Mouse (Mus musculus) forebrain, postnatal 0 days (tissue): ENCODE results near the gene Dner. TPM values are rescaled to one million over a fixed set of nuclear protein-coding genes. Genes with fewer than 3 reads are reported as not detected.

Experiments
- ATAC-seq: fragments of 200-750 bp; cut with Nextera tagmentation; 2 replicates; pipeline ENCODE4 v1.8.0; 2017; ENCODE audit warnings: mild to moderate bottlenecking, moderate library complexity
- DNase-seq: peaks from one replicate; pipeline ENCODE4 v3.0.0-alpha.2; 2015
- H3K27ac ChIP-seq: fragments of 300-500 bp; sonication (generic); 2 replicates; pipeline ENCODE4 v1.5.1; 2014; ENCODE audit warnings: low read depth, mild to moderate bottlenecking, antibody characterized with exemption, low read length, moderate library complexity, mixed read lengths
- H3K27me3 ChIP-seq: fragments of 300-500 bp; sonication (generic); 2 replicates; pipeline ENCODE4 v1.6.1; 2014; ENCODE audit warnings: mild to moderate bottlenecking, low read length, mixed read lengths; ENCODE audit not compliant: insufficient read depth
- H3K36me3 ChIP-seq: fragments of 300-500 bp; sonication (generic); 2 replicates; pipeline ENCODE4 v1.6.1; 2014; ENCODE audit warnings: mild to moderate bottlenecking, moderate library complexity; ENCODE audit not compliant: insufficient read depth
- H3K4me1 ChIP-seq: fragments of 300-500 bp; sonication (generic); 2 replicates; pipeline ENCODE4 v1.6.1; 2014; ENCODE audit warnings: antibody characterized with exemption; ENCODE audit not compliant: insufficient read depth
- H3K4me2 ChIP-seq: fragments of 300-500 bp; sonication (generic); 2 replicates; pipeline ENCODE4 v1.6.1; 2014; ENCODE audit warnings: low read depth, mild to moderate bottlenecking, moderate library complexity
- H3K4me3 ChIP-seq: fragments of 300-500 bp; sonication (generic); 2 replicates; pipeline ENCODE4 v1.5.1; 2014; ENCODE audit warnings: low read depth, low read length, mixed read lengths
- H3K9ac ChIP-seq: fragments of 300-500 bp; sonication (generic); 2 replicates; pipeline ENCODE4 v1.6.1; 2014; ENCODE audit warnings: mild to moderate bottlenecking
- H3K9me3 ChIP-seq: fragments of 300-500 bp; sonication (generic); 2 replicates; pipeline ENCODE4 v1.6.1; 2016; ENCODE audit warnings: low read length
- CTCF ChIP-seq: sonication (generic); IDR thresholded peaks from 2 replicates; pipeline ENCODE4 v1.5.1; 2016; ENCODE audit warnings: antibody characterized with exemption, control low read depth, low read depth
- WGBS: fragments of 180-500 bp; shearing (Covaris S2); extraction: QIAGEN DNeasy Blood & Tissue Kit; methylation state at CpG from one replicate; pipeline ENCODE4 v1.1.7; 2014; 5-methylcytosine and 5-hydroxymethylcytosine counted together
- polyA plus RNA-seq: library from polyadenylated mRNA; unstranded; fragments of >200 nt; fragmentation: Nextera tagmentation; extraction: Ambion mirVana; gene quantifications from 2 replicates; pipeline ENCODE4 v1.2.1, GENCODE M21; 2015
- total RNA-seq: library from RNA; depleted of rRNA; stranded (reverse); fragments of >200 nt; gene quantifications from 2 replicates; pipeline ENCODE4 v1.2.3, GENCODE M21; 2014

The Dner gene
- total and polyA plus RNA-seq, 2 experiments from 2014 or later: 265 to 295 TPM

DNA sequence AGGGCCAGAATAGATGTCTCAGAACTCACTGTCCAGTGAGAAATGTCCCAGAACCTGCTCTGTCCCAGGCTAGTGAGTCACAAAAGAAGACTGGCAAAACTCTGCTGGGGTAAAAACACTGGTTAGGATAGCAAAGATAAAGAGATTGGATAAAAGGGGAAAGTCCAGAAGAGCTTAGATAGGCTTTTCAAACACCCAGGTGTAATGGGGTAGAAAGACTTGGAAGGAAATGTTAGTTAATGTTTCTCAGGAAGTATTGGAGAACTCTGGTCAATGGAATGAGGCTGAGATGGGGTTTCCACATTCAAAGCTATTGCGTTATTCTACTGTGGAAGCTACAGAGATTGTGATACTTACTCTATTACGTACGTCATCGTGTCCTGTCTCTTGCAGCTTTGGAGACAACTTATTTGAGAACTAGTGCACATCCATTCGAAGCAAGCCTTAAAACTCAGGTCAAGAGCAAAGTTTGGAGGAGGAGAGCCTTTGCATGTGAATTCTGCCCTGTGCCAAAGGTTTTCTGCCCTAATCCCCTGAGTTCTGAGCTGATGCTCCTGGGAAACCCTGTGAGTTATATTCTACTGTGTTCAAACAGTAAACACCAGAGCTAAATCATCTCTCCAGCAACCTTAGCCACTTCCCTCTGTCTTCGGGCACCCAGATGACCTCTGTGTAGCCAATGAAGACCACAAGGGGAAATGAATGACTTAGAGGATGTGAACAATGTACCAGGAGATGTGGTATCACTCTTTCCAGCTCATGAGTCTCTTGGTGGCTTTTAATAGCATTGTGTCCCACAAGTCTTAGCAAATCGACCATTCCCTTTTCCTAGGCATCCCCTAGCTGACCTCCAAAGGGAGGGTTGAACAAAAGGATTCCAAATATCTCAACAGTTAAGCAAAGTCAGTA is 333.1 kb downstream of the Dner start:
- Histone ChIP-seq H3K9ac (no peak overlapping the region), H3K27ac (no peak overlapping the region)

DNA sequence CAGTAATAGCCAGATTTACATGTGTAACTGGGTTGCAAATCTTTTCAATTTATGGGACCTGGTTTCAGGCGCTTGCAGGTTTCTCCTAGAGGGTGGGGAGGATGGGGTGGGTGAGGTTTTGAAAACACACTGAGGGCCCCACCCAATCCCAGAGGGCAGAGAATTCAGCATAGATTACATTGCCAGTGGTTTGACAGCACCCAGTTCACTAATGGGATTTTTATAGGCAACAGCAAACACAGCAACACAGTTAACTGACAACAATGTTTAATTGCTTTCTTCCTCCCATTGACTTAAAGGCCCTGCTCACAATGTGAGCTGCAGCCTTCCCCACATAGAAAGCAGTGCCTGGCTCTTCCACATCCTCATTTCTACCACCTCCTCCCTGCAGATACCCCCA is 333.8 kb downstream of the Dner start:
- no peaks in the 10 kb centered on the region for H3K36me3 ChIP-seq
- WGBS: 88% methylated on average over 1 of the region's 1 CpGs
- H3K9ac ChIP-seq: no peak overlapping the region
- no peaks in the 10 kb centered on the region for H3K4me1 ChIP-seq
- H3K27ac ChIP-seq: no peak overlapping the region
- no peak overlapping the region for H3K4me3 ChIP-seq
- no peak for DNase-seq
- no peak for TF ChIP-seq CTCF
- ATAC-seq: no peak
- no peaks in the 10 kb centered on the region for H3K27me3 ChIP-seq
- H3K4me2 ChIP-seq: no peak overlapping the region
- no peaks in the 10 kb centered on the region for H3K9me3 ChIP-seq

More for the DNA sequence above, 333.1 kb downstream of the Dner start:
- Histone ChIP-seq H3K9me3 (no peaks in the 10 kb centered on the region), H3K4me3 (no peak overlapping the region), H3K27me3 (no peaks in the 10 kb centered on the region), H3K4me1 (no peaks in the 10 kb centered on the region), H3K4me2 (no peak overlapping the region), H3K36me3 (no peaks in the 10 kb centered on the region)
- WGBS: 88% methylated on average over 7 of the region's 7 CpGs
- ATAC-seq (no peak), DNase-seq (no peak)
- TF ChIP-seq CTCF: no peak

DNA sequence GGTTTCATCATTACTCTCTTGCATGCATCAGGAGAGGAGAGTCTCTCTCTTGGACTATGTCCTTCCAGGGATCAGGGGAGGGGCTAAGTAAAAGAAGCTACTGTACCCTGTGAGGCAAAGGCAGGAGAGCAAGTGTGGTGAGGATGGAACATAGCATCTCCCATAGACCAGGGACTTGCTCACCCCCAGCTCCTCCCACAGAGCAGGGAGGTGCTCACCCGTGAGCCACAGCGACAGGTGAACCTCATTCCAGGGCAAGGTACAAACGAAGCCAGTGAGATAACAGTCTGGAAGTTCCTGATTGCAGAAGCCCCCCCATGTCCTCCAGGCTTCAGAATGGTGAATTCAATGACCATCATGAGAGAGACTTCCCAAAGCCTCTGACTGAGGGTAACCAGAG is 334.6 kb downstream of the Dner start:
- H3K4me3 ChIP-seq: no peak overlapping the region
- H3K27me3 ChIP-seq: no peaks in the 10 kb centered on the region
- DNase-seq: no peak
- TF ChIP-seq CTCF: no peak
- no peak overlapping the region for H3K9ac ChIP-seq
- no peaks in the 10 kb centered on the region for H3K9me3 ChIP-seq
- no peak overlapping the region for H3K4me2 ChIP-seq
- no peak overlapping the region for H3K27ac ChIP-seq
- no peak for ATAC-seq
- 91% methylated on average over 3 of the region's 3 CpGs for WGBS
- no peaks in the 10 kb centered on the region for H3K36me3 ChIP-seq
- no peaks in the 10 kb centered on the region for H3K4me1 ChIP-seq

DNA sequence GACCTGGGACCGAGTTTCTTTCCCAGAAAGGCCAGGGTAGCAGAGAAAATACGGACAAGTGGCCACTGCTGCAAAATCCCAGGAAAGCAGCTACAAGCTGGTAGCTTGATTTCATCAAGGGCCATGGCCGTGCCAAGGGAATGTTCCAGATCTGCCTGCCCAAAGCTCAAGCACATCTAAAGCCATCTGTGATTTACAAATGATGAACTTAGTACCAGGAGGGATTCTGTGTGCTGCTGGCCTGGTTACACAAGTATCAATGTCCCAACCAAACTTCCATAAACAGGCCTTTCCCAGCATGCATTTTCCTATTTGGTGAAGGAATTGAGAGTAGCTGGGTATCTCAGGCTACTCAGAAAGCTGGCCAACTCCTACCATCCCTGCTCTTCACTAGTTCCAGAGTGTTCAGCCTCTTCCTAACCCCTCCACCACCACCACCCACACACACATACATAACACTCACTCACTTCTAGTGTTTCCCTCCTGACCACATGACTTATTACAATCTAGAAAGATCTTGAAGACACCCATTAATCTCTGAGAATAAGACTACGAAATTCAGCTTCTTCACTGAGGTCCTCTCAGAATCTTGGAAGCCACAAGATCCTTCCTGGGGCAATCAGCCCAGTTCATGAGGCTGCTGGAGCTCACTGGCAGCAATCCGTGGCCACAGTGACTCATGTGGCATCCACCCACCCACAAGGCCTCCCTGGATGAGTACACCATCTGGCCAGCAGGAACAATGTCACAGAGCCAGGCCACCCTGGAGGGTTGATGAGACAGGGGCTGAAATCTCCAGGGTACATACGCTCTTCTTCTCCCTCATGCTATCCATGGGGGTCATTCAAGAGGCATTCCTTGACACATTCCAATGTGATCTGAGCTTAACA is 336.2 kb downstream of the Dner start:
- Histone ChIP-seq H3K4me3 (no peak overlapping the region), H3K4me1 (no peaks in the 10 kb centered on the region), H3K4me2 (no peak overlapping the region), H3K9me3 (no peaks in the 10 kb centered on the region), H3K9ac (no peak overlapping the region), H3K27ac (no peak overlapping the region), H3K36me3 (no peaks in the 10 kb centered on the region), H3K27me3 (no peaks in the 10 kb centered on the region)
- no peak for TF ChIP-seq CTCF
- WGBS: 86% methylated on average over 6 of the region's 6 CpGs
- DNase-seq (no peak), ATAC-seq (no peak)

DNA sequence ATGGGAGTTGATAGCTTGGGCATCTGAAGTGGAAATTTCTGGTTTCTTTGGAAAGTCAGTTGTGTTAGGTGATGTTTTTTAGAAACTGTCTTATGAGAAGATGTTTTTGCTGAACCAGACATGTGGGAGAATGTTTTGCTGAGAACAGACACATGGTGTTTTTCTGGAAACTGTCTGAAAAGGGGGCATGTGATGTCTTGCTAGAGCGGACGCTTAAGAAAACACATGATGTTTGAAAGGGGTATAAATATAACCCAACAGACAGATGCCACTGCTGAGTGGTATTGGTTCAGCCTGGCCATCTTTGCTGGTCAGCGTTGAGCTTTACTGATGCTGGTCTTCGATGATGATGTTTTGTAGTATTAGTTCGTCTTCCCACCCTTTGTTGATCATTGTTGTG is 338.8 kb downstream of the Dner start:
- no peak overlapping the region for H3K9ac ChIP-seq
- WGBS: 87% methylated on average over 5 of the region's 5 CpGs
- no peak for TF ChIP-seq CTCF

DNA sequence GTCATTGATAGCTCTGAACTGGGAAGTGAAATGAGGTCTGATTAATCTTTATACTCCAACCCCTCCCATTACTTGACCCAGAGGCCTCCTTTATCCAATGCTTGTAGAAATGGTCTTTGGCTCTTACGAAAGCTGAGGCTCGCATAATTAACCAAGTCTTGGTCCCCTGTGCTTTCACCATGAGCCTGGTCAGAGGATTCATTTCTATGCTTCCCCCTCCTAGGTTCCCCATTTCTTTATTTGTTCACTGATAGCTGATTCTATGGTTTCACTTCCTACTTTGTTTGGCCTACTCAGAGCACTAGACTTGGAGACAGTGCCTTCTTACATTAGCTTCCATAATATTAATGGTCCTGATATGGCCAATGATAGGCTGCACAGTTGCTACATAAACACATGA is 345.8 kb downstream of the Dner start:
- no peak for TF ChIP-seq CTCF
- Histone ChIP-seq H3K4me1 (no peaks in the 10 kb centered on the region), H3K4me2 (no peak overlapping the region), H3K4me3 (no peak overlapping the region), H3K9me3 (no peaks in the 10 kb centered on the region), H3K36me3 (no peaks in the 10 kb centered on the region), H3K27me3 (no peaks in the 10 kb centered on the region), H3K27ac (no peak overlapping the region), H3K9ac (no peak overlapping the region)
- DNase-seq (no peak), ATAC-seq (no peak)
- 88% methylated on average over 2 of the region's 2 CpGs for WGBS

More for the DNA sequence above, 338.8 kb downstream of the Dner start:
- Histone ChIP-seq H3K36me3 (no peaks in the 10 kb centered on the region), H3K4me1 (no peaks in the 10 kb centered on the region), H3K27me3 (no peaks in the 10 kb centered on the region), H3K4me3 (no peak overlapping the region), H3K4me2 (no peak overlapping the region), H3K9me3 (no peaks in the 10 kb centered on the region), H3K27ac (no peak overlapping the region)
- ATAC-seq: no peak
- no peak for DNase-seq
